Mouse (Mus musculus) small intestine, adult 2 months (tissue): ENCODE data around the gene Nmnat3. TPM values are rescaled to one million over a fixed set of nuclear protein-coding genes. Genes with fewer than 3 reads are reported as not detected.

Experiments
- H3K27ac ChIP-seq: fragments of 200-500 bp; 2 replicates; pipeline ENCODE4 v1.5.1; 2012; ENCODE audit warnings: low read depth, low read length, control low read depth, inconsistent platforms; ENCODE audit not compliant: insufficient read depth
- H3K27me3 ChIP-seq: fragments of 200-500 bp; 2 replicates; pipeline ENCODE4 v1.6.1; 2012; ENCODE audit warnings: mild to moderate bottlenecking, moderate library complexity, low read length, inconsistent platforms; ENCODE audit not compliant: control insufficient read depth, insufficient read depth
- H3K36me3 ChIP-seq: fragments of 200-500 bp; 2 replicates; pipeline ENCODE4 v1.6.1; 2012; ENCODE audit warnings: mild to moderate bottlenecking, low read length, control low read depth, inconsistent platforms; ENCODE audit not compliant: control insufficient read depth, insufficient read depth
- H3K4me1 ChIP-seq: fragments of 200-500 bp; 2 replicates; pipeline ENCODE4 v1.6.1; 2012; ENCODE audit warnings: low read length, inconsistent platforms, mixed read lengths; ENCODE audit not compliant: control insufficient read depth, insufficient read depth, insufficient read length
- H3K4me3 ChIP-seq: fragments of 200-500 bp; 2 replicates; pipeline ENCODE4 v1.5.1; 2012; ENCODE audit warnings: low read depth, mild to moderate bottlenecking, control low read depth, inconsistent platforms, low read length, moderate library complexity
- CTCF ChIP-seq: fragments of 200-500 bp; IDR thresholded peaks from 2 replicates; pipeline ENCODE4 v1.5.1; 2012; ENCODE audit warnings: low read depth, mild to moderate bottlenecking, control low read depth, inconsistent platforms, low read length, moderate library complexity, mixed read lengths; ENCODE audit not compliant: insufficient replicate concordance, insufficient read length; ENCODE audit errors: extremely low read depth
- POLR2A ChIP-seq: fragments of 200-500 bp; IDR thresholded peaks from 2 replicates; pipeline ENCODE4 v1.6.1; 2012; ENCODE audit warnings: low read depth, mild to moderate bottlenecking, control low read depth, inconsistent platforms, low read length, moderate library complexity
- WGBS: fragments of 180-500 bp; shearing (Covaris S2); methylation state at CpG from one replicate; pipeline ENCODE4 v1.1.7; 2018; 5-methylcytosine and 5-hydroxymethylcytosine counted together
- polyA plus RNA-seq: library from polyadenylated mRNA; depleted of rRNA; stranded (reverse); fragments of >200 nt; gene quantifications from 2 replicates; pipeline ENCODE4 v1.2.3, GENCODE M21; 2012

The Nmnat3 gene
- polyA plus RNA-seq, 1 experiment: 9.9 TPM

- Histone ChIP-seq H3K27me3 (no peaks in the 10 kb centered on the region), H3K36me3 (no peaks in the 10 kb centered on the region), H3K4me1 (peaks cover 4% of the 10 kb centered on the region; the same call in 1 of the 2 replicates), H3K27ac (no peak overlapping the region), H3K4me3 (no peak overlapping the region)
- TF ChIP-seq CTCF (no peak), POLR2A (no peak)
- 61% methylated on average over 6 of the region's 6 CpGs for WGBS
These were observed 25.6 kb downstream of the Nmnat3 start for GRCm38 (mm10) chr9:98312622-98313374.

- WGBS: 71% methylated on average over 6 of the region's 6 CpGs
These were observed 26.4 kb downstream of the Nmnat3 start for GRCm38 (mm10) chr9:98313587-98313986.

DNA sequence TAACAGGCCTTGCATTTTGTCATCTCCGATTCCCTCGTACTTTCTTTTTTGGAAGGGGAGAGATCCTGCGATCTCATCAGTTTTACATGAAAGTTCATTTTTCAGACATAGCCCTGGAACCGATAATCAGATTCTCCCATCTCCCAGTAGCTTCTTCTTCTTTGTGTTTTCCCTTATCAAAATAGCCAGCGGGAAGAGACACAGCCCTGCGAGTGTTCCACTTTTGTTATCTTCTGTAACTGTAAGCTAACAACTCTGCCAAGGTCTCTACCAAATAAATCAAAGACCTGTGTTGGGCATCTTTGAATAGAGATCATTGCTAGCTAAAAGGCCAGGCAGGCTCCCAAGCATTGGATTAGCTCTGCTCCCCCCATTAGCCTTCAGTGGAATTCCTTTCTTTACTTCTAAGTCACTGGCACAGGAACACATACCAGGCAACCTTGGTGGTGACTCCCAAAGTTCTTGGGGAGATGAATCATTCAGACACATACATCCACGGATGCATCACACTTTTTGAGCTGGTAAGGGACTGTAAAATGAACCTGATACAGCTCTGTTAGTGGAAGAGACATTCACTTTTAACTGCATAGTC lies 26.9 kb downstream of the Nmnat3 start:
- peaks cover 9% of the 10 kb centered on the region; the same call in 1 of the 2 replicates for H3K4me1 ChIP-seq
- 80% methylated on average over 7 of the region's 7 CpGs for WGBS
- TF ChIP-seq CTCF (no peak), POLR2A (no peak)
- H3K27ac ChIP-seq: no peak overlapping the region
- H3K27me3 ChIP-seq: no peaks in the 10 kb centered on the region
- no peak overlapping the region for H3K4me3 ChIP-seq
- no peaks in the 10 kb centered on the region for H3K36me3 ChIP-seq

More at GRCm38 (mm10) chr9:98313587-98313986, 26.4 kb downstream of the Nmnat3 start:
- TF ChIP-seq CTCF (no peak), POLR2A (no peak)
- Histone ChIP-seq H3K4me3 (no peak overlapping the region), H3K27ac (no peak overlapping the region), H3K27me3 (no peaks in the 10 kb centered on the region), H3K36me3 (no peaks in the 10 kb centered on the region), H3K4me1 (peaks cover 4% of the 10 kb centered on the region; the same call in 1 of the 2 replicates)

DNA sequence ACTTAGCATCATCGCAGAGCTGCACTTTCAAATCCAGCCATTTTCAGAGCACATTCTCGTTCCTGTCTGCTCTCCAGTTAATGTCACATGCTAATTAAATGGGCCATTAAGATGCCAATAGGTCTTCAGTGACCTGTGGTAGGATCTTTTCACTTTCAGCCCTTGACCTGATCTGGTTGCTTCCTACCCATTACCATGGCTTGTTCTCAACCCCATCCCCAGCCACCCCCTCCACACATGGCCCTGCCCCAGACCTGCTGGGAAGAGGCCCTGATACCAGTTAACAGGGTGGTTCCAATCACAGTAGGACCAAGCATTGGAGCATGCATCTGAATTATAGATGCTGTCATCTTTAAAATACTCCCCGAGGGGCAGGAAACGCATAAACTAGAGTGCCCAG lies 30.7 kb downstream of the Nmnat3 start:
- Histone ChIP-seq H3K4me3 (no peak overlapping the region), H3K36me3 (no peaks in the 10 kb centered on the region), H3K4me1 (peaks cover 8% of the 10 kb centered on the region; the same call in 1 of the 2 replicates), H3K27me3 (no peaks in the 10 kb centered on the region), H3K27ac (no peak overlapping the region)
- TF ChIP-seq POLR2A: no peak
- WGBS: 88% methylated on average over 4 of the region's 4 CpGs

- WGBS: 31% methylated on average over 3 of the region's 3 CpGs
- Histone ChIP-seq H3K27ac (peak overlapping the region; percentile 91), H3K36me3 (no peaks in the 10 kb centered on the region), H3K27me3 (no peaks in the 10 kb centered on the region), H3K4me1 (peaks cover 6% of the 10 kb centered on the region; the same call in 1 of the 2 replicates), H3K4me3 (no peak overlapping the region)
- TF ChIP-seq CTCF: no peak
These were observed 31.6 kb downstream of the Nmnat3 start for GRCm38 (mm10) chr9:98318875-98319274.

GRCm38 (mm10) chr9:98320785-98321184 lies 33.5 kb downstream of the Nmnat3 start:
- no peak for TF ChIP-seq POLR2A
- TF ChIP-seq CTCF: no peak
- no peak overlapping the region for H3K27ac ChIP-seq
- 95% methylated on average over 3 of the region's 3 CpGs for WGBS
- no peaks in the 10 kb centered on the region for H3K36me3 ChIP-seq
- no peak overlapping the region for H3K4me3 ChIP-seq
- H3K27me3 ChIP-seq: no peaks in the 10 kb centered on the region
- H3K4me1 ChIP-seq: peaks cover 6% of the 10 kb centered on the region; the same call in 1 of the 2 replicates

DNA sequence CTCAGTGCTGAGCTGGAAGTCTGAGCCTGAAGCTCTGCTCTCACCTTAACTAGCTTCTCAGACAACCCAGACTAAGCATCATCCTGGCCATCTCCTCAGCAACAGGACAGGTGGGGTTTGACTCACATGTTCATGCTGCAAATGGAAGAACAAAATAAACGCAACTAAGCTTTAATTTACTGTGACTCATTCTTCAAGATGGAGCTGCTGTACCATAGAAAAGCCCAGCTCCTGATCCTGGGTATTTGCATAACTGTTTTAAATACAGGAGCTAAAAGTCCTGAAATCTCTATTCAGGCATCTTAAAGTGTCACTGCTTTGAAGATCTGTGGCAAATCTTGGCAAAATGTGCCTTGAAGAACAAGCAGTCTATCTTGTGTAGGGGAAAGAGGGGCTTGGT lies 38.9 kb downstream of the Nmnat3 start:
- Histone ChIP-seq H3K36me3 (no peaks in the 10 kb centered on the region), H3K4me3 (no peak overlapping the region), H3K27me3 (no peaks in the 10 kb centered on the region), H3K27ac (no peak overlapping the region), H3K4me1 (no peaks in the 10 kb centered on the region)
- no peak for TF ChIP-seq POLR2A
- no peak for TF ChIP-seq CTCF
- WGBS: 91% methylated on average over 1 of the region's 1 CpGs
